Mouse (Mus musculus): Measurements from ENCODE around the gene Pip5k1c.
A peak's percentile ranks its signal among the peaks of the same experiment; 100 is the strongest.

Gene Pip5k1c

GRCm38 (mm10) chr10:81284189-81284588 lies 8.6 kb upstream of the Pip5k1c start:
- no peak for DNase-seq (ENCODE audit: extremely low spot score)

GRCm38 (mm10) chr10:81284719-81285118 lies 8.0 kb upstream of the Pip5k1c start:
- no peak for DNase-seq (ENCODE audit: extremely low spot score)

- peak; percentile 92 for DNase-seq (ENCODE audit: extremely low spot score)
These were observed 6.9 kb upstream of the Pip5k1c start for GRCm38 (mm10) chr10:81285694-81286450.

DNA sequence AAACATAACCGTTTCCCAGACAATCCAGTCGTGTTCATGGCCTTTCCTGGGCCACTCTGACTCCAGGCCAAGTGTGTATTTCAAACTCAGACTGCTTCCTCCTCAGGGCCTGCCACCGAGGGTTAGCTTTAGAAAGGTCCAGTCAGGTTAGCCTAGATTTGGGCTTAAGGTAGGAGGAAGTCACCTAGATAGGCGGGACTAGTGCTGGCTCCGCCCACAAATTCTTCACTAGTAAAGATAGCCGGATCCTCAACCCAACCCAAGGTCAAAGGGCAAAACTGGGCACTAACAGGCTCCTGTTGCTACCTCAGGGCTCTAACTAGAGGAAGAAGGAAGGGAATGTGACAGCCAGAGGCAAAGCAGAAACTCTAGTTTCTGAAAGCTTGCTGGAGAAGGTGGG lies 6.2 kb upstream of the Pip5k1c start:
- no peak for DNase-seq (ENCODE audit: extremely low spot score)

GRCm38 (mm10) chr10:81287513-81288157 lies 5.1 kb upstream of the Pip5k1c start:
- peak; percentile 67 for DNase-seq (ENCODE audit: extremely low spot score)

DNA sequence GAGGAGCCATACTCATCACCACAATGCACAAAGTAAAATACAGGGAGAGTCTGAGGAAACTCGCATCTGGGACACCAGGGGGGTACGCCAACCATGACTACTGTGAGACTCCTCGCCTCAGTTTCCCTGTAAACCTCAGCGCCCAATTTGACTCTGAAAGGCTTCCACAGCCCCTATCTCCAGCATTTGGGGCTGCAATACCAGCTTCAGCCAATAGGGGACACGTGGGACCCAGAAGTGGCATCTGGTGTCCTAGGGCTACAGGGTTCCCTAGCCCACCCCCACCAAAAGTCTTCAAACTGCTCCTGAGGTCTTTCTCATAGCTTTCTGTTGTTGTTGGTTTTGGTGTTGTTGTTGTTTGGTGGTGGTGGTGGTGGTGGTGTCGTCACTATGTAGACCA lies 4.2 kb upstream of the Pip5k1c start:
- no peak for DNase-seq (ENCODE audit: extremely low spot score)

DNA sequence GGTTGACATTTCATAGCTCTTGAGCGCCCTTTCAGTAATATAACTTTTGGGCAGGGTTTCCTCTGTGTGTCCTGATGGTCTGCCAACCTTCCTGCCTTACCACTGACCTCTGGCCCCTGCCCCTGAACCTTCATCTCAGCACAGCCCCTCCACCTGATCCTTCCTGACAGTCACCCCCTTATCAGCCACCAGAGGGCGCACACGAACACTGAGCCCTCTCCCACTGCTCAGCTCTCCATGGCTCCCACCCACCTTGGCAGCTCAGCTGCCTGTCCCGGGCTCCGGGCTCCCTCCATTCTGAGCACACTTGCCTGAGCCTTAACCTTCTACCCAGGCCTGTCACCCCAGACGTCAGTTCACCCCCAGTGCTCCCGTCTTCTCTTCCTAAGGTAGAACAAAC lies 3.5 kb upstream of the Pip5k1c start:
- peak; percentile 76 for DNase-seq (ENCODE audit: extremely low spot score)

GRCm38 (mm10) chr10:81289811-81290210 lies 3.0 kb upstream of the Pip5k1c start:
- DNase-seq (ENCODE audit: extremely low spot score), result no peak

- no peak for DNase-seq (ENCODE audit: extremely low spot score)
These were observed 1.9 kb upstream of the Pip5k1c start for GRCm38 (mm10) chr10:81290698-81291460.

- DNase-seq (ENCODE audit: extremely low spot score), result no peak
These were observed 1.2 kb upstream of the Pip5k1c start, which contains the start of gene Tjp3 for GRCm38 (mm10) chr10:81291511-81292104. Gene Tjp3, minus strand, starts transcription at chr10:81291581.

GRCm38 (mm10) chr10:81293334-81294030 lies 719 bp downstream of the Pip5k1c start:
- DNase-seq (ENCODE audit: extremely low spot score), result no peak

- no peak for DNase-seq (ENCODE audit: extremely low spot score)
These were observed 1.7 kb downstream of the Pip5k1c start for GRCm38 (mm10) chr10:81294442-81294841.

DNA sequence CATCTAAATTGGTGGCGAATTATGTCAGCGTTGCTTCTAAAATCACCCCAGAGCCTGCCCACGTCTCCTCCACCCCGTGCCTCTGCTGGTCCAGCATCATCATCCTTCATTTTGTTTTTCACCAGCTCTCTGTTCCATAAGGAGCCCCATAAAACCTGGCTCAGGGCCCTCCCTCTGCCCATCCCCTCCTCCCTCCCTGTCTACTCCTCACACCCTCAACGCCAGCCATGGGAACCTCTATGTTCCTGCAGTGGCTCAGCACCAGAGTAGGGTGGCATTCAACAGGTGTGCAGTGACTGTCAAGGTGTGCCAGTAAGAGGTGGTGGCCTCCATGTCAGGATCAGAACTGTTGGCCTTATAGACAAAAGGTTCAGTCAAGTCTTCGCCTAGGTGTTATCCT lies 2.4 kb downstream of the Pip5k1c start:
- DNase-seq (ENCODE audit: extremely low spot score), result no peak

DNA sequence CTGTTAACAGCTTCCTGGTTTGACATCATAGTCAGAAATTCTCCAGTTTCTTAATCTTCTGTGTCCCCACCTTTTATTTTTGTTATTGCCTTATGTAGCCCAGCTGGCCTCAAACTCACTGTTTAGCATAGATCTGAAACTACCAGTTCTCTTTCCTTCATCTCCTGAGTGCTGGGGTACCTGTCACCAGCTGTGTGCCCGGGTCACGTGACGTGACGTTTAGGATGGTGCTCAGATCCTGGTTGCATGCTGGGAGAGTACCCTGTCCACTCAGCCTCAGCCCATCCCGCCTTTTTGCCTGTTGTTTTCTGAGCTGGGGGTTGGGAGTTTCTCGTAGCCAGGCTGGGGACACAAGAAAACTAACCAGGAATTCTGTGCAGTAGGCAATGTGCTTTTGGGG lies 4.5 kb downstream of the Pip5k1c start:
- no peak for DNase-seq (ENCODE audit: extremely low spot score)

DNA sequence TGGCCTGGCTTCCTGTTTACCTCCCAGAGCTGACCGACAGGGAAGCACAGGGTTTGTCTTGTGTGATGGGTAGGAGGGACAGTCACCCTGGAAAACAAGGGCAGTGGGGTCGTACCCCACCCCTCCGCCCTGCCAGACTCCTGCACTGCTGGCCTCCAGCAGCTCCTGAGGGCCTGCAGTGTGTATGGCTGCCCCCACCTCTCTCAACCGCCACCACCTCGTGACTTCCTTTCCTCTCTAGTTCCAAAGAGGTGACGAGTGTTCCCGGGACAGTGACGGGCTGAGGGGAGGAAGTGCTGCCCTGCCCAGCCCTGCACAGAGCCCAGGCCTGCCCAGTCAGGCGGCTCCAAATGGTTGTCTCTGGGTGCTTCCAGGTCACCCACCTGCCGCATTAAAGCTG lies 5.1 kb downstream of the Pip5k1c start:
- DNase-seq (ENCODE audit: extremely low spot score), result no peak

GRCm38 (mm10) chr10:81298369-81299100 lies 5.8 kb downstream of the Pip5k1c start:
- no peak for DNase-seq (ENCODE audit: extremely low spot score)

DNA sequence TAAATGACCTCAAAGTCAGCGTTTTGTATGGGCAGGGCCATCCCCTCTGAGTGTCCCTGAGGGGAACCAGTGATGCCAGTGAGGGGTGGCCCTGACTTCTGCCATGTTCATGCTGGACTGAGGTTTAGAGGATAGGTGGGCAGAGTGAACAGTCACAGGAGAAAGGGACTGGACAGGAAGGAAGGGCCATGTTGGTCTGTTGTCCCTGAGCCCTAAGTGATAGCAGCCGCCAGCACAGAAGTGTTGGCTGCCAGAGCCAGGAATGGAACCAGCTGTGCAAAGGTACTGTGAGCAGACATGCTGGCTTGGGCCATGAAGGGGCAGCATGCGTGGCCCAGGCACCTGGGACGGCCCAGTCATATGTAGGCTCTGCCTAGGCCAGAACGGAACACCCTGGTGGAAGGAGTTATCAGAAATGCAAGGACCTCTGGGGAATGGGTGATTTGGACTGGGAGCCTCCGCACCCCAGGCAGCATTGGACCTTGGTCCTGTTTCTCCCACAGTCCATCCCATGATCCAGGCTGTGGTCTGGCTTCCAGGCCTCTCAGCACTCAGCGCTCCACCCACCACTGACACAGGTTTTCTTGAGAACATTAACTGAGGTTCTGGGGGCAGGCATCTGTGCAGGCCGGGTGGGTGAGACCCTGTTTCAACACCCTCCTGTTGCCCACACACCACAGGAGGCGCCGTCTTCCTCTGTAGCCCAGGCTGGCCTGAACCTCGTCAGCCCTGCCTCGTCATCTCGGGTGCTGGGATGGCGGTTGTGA lies 7.0 kb downstream of the Pip5k1c start:
- no peak for DNase-seq (ENCODE audit: extremely low spot score)

DNA sequence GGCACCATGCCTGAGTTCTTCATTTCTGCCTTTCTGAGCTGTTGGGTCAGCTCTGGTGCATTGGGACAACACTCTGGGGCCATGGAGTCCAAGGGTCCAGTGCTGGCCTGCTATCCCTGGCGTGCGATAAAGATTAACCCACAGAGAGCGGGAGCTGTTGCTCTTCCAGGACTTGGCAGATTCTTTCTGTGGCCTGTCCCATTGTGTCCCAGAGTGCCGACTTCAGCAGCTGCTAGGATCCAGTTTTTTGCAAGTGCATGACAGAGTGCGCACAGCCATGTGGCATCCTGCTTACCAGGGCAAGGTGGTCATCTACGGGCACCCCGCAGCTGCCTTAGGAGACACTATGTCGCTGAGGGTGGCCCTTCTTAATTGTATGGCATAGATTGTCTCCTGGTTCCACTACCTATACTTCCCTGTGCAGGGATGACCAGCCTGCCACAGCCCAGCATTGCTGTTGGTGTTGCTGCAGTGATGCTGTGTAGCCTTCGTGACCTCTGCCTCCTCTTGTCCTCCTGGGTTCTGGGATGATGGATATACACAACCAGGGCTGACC lies 7.7 kb downstream of the Pip5k1c start:
- no peak for DNase-seq (ENCODE audit: extremely low spot score)

GRCm38 (mm10) chr10:81301321-81301720 lies 8.6 kb downstream of the Pip5k1c start:
- DNase-seq (ENCODE audit: extremely low spot score), result no peak

- DNase-seq (ENCODE audit: extremely low spot score), result no peak
These were observed 9.5 kb downstream of the Pip5k1c start for GRCm38 (mm10) chr10:81302288-81302687.

Data from embryo, embryonic 9.5 days (tissue).